Mouse (Mus musculus) intestine, embryonic 16.5 days (tissue): ENCODE results near the gene Gm16513. TPM values are rescaled to one million over a fixed set of nuclear protein-coding genes. Genes with fewer than 3 reads are reported as not detected.
"Not testable (repeated sequence)": the region's sequence is repeated elsewhere in the genome, so short reads cannot be mapped to it uniquely, and the experiment has no call there.

Experiments used
- ATAC-seq: fragments of 200-750 bp; cut with Nextera tagmentation; 2 replicates; pipeline ENCODE4 v1.8.0; 2017; ENCODE audit warnings: moderate TSS enrichment, moderate library complexity
- H3K27ac ChIP-seq: fragments of 300-500 bp; sonication (generic); 2 replicates; pipeline ENCODE4 v1.5.1; 2014; ENCODE audit warnings: mild to moderate bottlenecking, low read length
- H3K27me3 ChIP-seq: fragments of 300-500 bp; sonication (generic); replicated peaks from 2 replicates; pipeline ENCODE4 v1.6.1; 2014; ENCODE audit warnings: low read length, control low read depth, mixed read lengths; ENCODE audit not compliant: control insufficient read depth, insufficient read depth
- H3K36me3 ChIP-seq: fragments of 300-500 bp; sonication (generic); 2 replicates; pipeline ENCODE4 v1.6.1; 2014; ENCODE audit warnings: low read length, control low read depth; ENCODE audit not compliant: control insufficient read depth, insufficient read depth
- H3K4me1 ChIP-seq: fragments of 300-500 bp; sonication (generic); 2 replicates; pipeline ENCODE4 v1.6.1; 2014; ENCODE audit warnings: low read length, control low read depth, mixed read lengths; ENCODE audit not compliant: control insufficient read depth, insufficient read depth
- H3K4me2 ChIP-seq: fragments of 300-500 bp; sonication (generic); 2 replicates; pipeline ENCODE4 v1.6.1; 2014; ENCODE audit warnings: low read depth, low read length, control low read depth
- H3K4me3 ChIP-seq: fragments of 300-500 bp; sonication (generic); 2 replicates; pipeline ENCODE4 v1.5.1; 2014; ENCODE audit warnings: mild to moderate bottlenecking, low read length
- H3K9ac ChIP-seq: fragments of 300-500 bp; sonication (generic); 2 replicates; pipeline ENCODE4 v1.6.1; 2014; ENCODE audit warnings: low read depth, low read length
- H3K9me3 ChIP-seq: fragments of 300-500 bp; sonication (generic); 2 replicates; pipeline ENCODE4 v1.6.1; 2016; ENCODE audit warnings: low read length, control low read depth; ENCODE audit not compliant: control insufficient read depth
- WGBS: fragments of 180-500 bp; shearing (Covaris S2); extraction: QIAGEN DNeasy Blood & Tissue Kit; methylation state at CpG from one replicate; pipeline ENCODE4 v1.1.7; 2014; 5-methylcytosine and 5-hydroxymethylcytosine counted together
- polyA plus RNA-seq: library from polyadenylated mRNA; unstranded; fragments of >200 nt; fragmentation: Nextera tagmentation; extraction: Ambion mirVana; gene quantifications from 2 replicates; pipeline ENCODE4 v1.2.1, GENCODE M21; 2015

Gm16513 gene
- not detected in 2 replicates for polyA plus RNA-seq

DNA sequence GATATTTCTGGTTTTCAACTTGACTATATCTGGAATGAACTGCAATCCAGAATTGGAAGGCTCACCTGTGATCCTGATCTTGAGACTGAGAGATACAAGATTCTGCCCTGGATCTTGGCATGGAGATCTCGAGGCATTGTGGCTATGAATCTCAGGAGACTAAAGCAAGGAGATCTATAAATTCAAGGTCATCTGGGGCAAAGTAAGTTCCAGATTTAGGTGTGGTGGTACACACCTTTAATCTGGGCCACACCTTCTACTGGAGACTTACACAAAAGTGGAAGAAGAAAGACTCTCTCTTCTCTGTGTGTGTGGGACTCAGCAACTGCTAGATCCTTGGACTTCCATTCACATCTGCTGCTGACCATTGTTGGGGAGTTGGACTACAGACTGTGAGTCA lies at the start of gene Gm16513:
TSS of gene Gm16513 (plus strand) at position 301 of the 400 bp plus-strand sequence.
- not testable (repeated sequence) for H3K4me1 ChIP-seq, H3K36me3 ChIP-seq, H3K27me3 ChIP-seq, H3K4me3 ChIP-seq, H3K9ac ChIP-seq, ATAC-seq, H3K9me3 ChIP-seq, H3K27ac ChIP-seq, H3K4me2 ChIP-seq
- no CpG with 5 or more reads among the region's 1 CpGs for WGBS

Other genes starting within 250 kb of the Gm16513 start
- gene Gm6367, start 194.0 kb upstream of the Gm16513 start, polyA plus RNA-seq, result not detected in 2 replicates
- not detected in 2 replicates for gene Gm7942, start 75.7 kb upstream of the Gm16513 start, polyA plus RNA-seq
- not detected in 2 replicates for gene Gm10424, start 90.1 kb downstream of the Gm16513 start, polyA plus RNA-seq
- gene Gm3259, start 123.3 kb downstream of the Gm16513 start, polyA plus RNA-seq, result not detected in 2 replicates